In genomic region chr17:56191266-56191665, GRCm38 (mm10) we compare ENCODE assay signal across 22 mouse cellular contexts. TPM values are rescaled to one million over a fixed set of nuclear protein-coding genes. Genes with fewer than 3 reads are reported as not detected.
DNase-seq lines count a peak whose midpoint lies in the region; TF ChIP-seq lines count a peak whose summit lies in the region.
"Had no signal": no experiment of that assay in that cellular context is flagged by ENCODE, and none has a peak within 500 bp of the region (broad histone marks: within the 10 kb centered on the region; RNA-seq: fewer than 3 reads in every experiment).

No protein-coding gene starts in this region.

- no peaks in the 10 kb centered on the region for H3K27me3 ChIP-seq in cerebellum, adult 2 months (ENCODE audit: control insufficient read depth, insufficient read depth, low read length)
- H3K27me3 ChIP-seq: CH12.LX; embryonic facial prominence, embryonic 12.5 days; embryonic facial prominence, embryonic 15.5 days; forebrain, embryonic 12.5 days had no signal

- TF ChIP-seq CTCF in cerebellum, adult 2 months (IDR thresholded peaks at IDR 0.05; ENCODE audit: borderline replicate concordance, insufficient read depth, low read depth, low read length): no peak

- no peak overlapping the region for H3K4me3 ChIP-seq in cerebellum, adult 2 months (replicated peaks; ENCODE audit: insufficient read depth, low read depth, low read length)
- H3K4me3 ChIP-seq: embryonic facial prominence, embryonic 12.5 days; embryonic facial prominence, embryonic 15.5 days; erythroblast, embryonic 14.5 days; forebrain, embryonic 10.5 days; forebrain, embryonic 12.5 days; gastrocnemius, adult 2 months had no signal

- peaks cover 8% of the 10 kb centered on the region for H3K4me1 ChIP-seq in cerebellum, adult 2 months (ENCODE audit: control insufficient read depth, insufficient read depth, low read length)
- H3K4me1 ChIP-seq: embryonic facial prominence, embryonic 12.5 days; embryonic facial prominence, embryonic 15.5 days; forebrain, embryonic 10.5 days; forebrain, embryonic 12.5 days had no signal

- DNase-seq in cerebellum, adult 2 months: peak; percentile 41 to 45
- DNase-seq in cerebellum, postnatal 4 days (ENCODE audit: low spot score in 2 of 2): no peak
- peak; percentile 53 to 57 for DNase-seq in cerebellum, postnatal 14 days
- no peak for DNase-seq in cerebellum, adult 11-12 months
- DNase-seq in cerebellum, postnatal 36 days: peak; percentile 24 to 38
- no peak for DNase-seq in cerebellum, adult 11 months
- DNase-seq in adipocyte (ENCODE audit: low spot score): peak; percentile 25
- no peak for DNase-seq in Muller cell, postnatal 12 days (ENCODE audit: inconsistent ontology term)
- DNase-seq: adrenal gland, adult 8-10 months; adrenal gland, postnatal 14 days; adrenal gland, postnatal 36 days; B cell, adult 2 months; embryo, embryonic 11 days; gastrocnemius, adult 2 months; gastrocnemius, postnatal 14 days had no signal

- H3K27ac ChIP-seq in cerebellum, adult 2 months (ENCODE audit: insufficient read depth, low read length): no peak overlapping the region; the same call in 1 of the 2 replicates
- H3K27ac ChIP-seq: embryonic facial prominence, embryonic 12.5 days; embryonic facial prominence, embryonic 15.5 days; forebrain, embryonic 10.5 days; forebrain, embryonic 12.5 days; gastrocnemius, adult 2 months had no signal

- no peak for TF ChIP-seq POLR2A in cerebellum, adult 2 months (IDR thresholded peaks at IDR 0.05; ENCODE audit: borderline replicate concordance, insufficient read depth, low read length)

- 9% methylated on average over 6 of the region's 6 CpGs for WGBS in cerebellum, adult 2 months

RNA-seq across cellular contexts. Expression of gene Mydgf, which starts 7.5 kb away (rescaled TPM):
- polyA plus RNA-seq in cerebellum, adult 2 months (2012; rRNA removed): 44.5 and 45.0 TPM in 2 replicates

RNA-seq across cellular contexts. Expression of gene Dpp9, which starts 27.4 kb away (rescaled TPM):
- 54.7 and 56.3 TPM in 2 replicates for polyA plus RNA-seq in cerebellum, adult 2 months (2012; rRNA removed)

RNA-seq across cellular contexts. Expression of gene Tnfaip8l1, which starts 29.0 kb away (rescaled TPM):
- 1.7 and 1.9 TPM in 2 replicates for polyA plus RNA-seq in cerebellum, adult 2 months (2012; rRNA removed)

RNA-seq across cellular contexts. Expression of gene Sema6b, which starts 51.1 kb away (rescaled TPM):
- polyA plus RNA-seq in cerebellum, adult 2 months (2012; rRNA removed): 51.8 and 54.3 TPM in 2 replicates
- polyA plus RNA-seq: CD4-positive, CD25-positive, alpha-beta regulatory T cell, adult 4 months had no signal

Comparison
In these comparisons a context has a peak if more than half of its experiments do, and no peak if none do; other contexts are left out.
1. DNase-seq: peak in cerebellum, adult 2 months (2 of 2), cerebellum, postnatal 14 days (2 of 2), cerebellum, postnatal 36 days (2 of 2) and adipocyte (single experiment); none in cerebellum, postnatal 4 days (0 of 2), cerebellum, adult 11-12 months (single experiment), cerebellum, adult 11 months (single experiment) and Muller cell, postnatal 12 days (single experiment).